Mouse (Mus musculus) thymus, adult 2 months (tissue): ENCODE results near the gene 4933414I15Rik.

Experiments used
- CTCF ChIP-seq: fragments of 200-500 bp; IDR thresholded peaks from 2 replicates; pipeline ENCODE4 v1.5.1; 2012; ENCODE audit warnings: mild to moderate bottlenecking, control low read depth, low read length, moderate library complexity, borderline replicate concordance; ENCODE audit not compliant: control insufficient read depth, poor library complexity, insufficient read depth; ENCODE audit errors: extremely low read depth
- POLR2A ChIP-seq: fragments of 200-500 bp; IDR thresholded peaks from 2 replicates; pipeline ENCODE4 v1.6.1; 2012; ENCODE audit warnings: mild to moderate bottlenecking, low read length, control low read depth, moderate library complexity; ENCODE audit not compliant: control insufficient read depth, poor library complexity, insufficient read depth; ENCODE audit errors: extremely low read depth

DNA sequence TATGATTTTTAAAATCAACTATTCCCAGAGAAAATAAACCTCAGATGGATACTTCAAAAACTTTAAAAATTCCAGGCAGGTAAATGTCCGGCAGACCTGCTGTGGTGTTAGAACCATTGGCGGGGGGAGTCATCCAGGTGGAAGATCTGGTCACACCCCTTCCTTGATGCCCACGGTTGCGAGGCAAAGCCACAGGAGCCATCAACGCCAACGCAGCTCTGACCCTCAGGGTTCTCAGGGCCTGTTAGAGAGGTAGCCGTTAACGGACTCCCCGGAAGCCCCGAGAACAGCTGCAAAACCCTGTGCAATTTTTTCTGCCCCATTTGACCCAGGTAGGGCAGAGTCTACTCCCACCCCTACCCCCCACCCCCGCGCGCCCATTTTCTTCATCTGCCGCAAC, at the start of gene 4933414I15Rik:
- TF ChIP-seq CTCF (no peak), POLR2A (no peak)
